Mouse (Mus musculus): ENCODE measurements around the gene Gm17349.

DNA sequence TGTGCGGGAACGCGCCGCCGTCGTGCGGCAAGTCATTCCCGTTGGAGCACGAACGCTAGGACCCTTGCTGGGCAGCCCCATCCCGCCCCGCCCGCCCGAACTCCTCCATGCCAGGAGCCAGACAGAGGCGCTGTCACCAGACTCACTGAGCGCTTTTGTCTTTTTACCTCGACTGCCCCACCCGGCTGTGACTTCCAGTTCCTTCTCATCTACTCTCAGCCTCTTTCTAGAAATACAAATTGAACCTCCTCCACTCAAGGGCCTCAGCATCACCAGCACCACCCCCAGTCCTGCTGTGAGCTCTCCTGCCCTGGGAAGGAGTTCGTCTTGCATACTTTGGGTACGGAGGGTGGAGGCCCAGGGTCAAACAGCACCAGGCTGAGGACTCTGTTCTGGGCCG lies 51.4 kb downstream of the Gm17349 start:
- TF ChIP-seq CTCF (IDR thresholded peaks at IDR 0.05; ENCODE audit: borderline replicate concordance, control insufficient read depth, extremely low read depth, insufficient read depth, low read length, poor library complexity) (no peak), POLR2A (IDR thresholded peaks at IDR 0.05; ENCODE audit: control insufficient read depth, extremely low read depth, insufficient read depth, low read length, poor library complexity) (no peak)
